Mouse (Mus musculus) heart, postnatal 36 days (tissue): ENCODE data around the gene Ikzf4. TPM values are rescaled to one million over a fixed set of nuclear protein-coding genes. Genes with fewer than 3 reads are reported as not detected.

ENCODE experiments used
- DNase-seq, 2 experiments: peaks; one replicate each; pipeline ENCODE4 v3.0.0; 2021 to 2022
- intact Hi-C: fragments of 180-260 bp; cut with DNase I; formaldehyde crosslinking; loops from one replicate; pipeline ENCODE4 v1.15.1; 2025
- total RNA-seq, 2 experiments: library from RNA; stranded (reverse); gene quantifications; 2 replicates each; pipeline ENCODE4 v1.2.3; 2021

Gene Ikzf4
- total RNA-seq = under 1 TPM; 0.62 to 0.69 TPM

- intact Hi-C loops = no loop called here
- DNase-seq = peak; percentile 42 to 49
Measured at GRCm38 (mm10) chr10:128645111-128646011, at the start of gene Ikzf4. Gene Ikzf4 (minus strand): TSS chr10:128645991.

- intact Hi-C loops = no loop called here
- DNase-seq = no peak
Measured at GRCm38 (mm10) chr10:128695411-128695991, 49.7 kb upstream of the Ikzf4 start.

- intact Hi-C loops = loop anchor here (1.0 to 5.0 kb wide), 3 partner anchors 48 to 122 kb away; partner anchors contain the start of genes Pa2g4 and Rps26
- no peak for DNase-seq
Measured at GRCm38 (mm10) chr10:128674469-128675008, 28.7 kb upstream of the Ikzf4 start.

GRCm38 (mm10) chr10:128673763-128674468 is 28.1 kb upstream of the Ikzf4 start, which contains the start of gene Suox:
Gene Suox (minus strand): TSS chr10:128674073.
- peak; percentile 81 to 87 for DNase-seq

DNA sequence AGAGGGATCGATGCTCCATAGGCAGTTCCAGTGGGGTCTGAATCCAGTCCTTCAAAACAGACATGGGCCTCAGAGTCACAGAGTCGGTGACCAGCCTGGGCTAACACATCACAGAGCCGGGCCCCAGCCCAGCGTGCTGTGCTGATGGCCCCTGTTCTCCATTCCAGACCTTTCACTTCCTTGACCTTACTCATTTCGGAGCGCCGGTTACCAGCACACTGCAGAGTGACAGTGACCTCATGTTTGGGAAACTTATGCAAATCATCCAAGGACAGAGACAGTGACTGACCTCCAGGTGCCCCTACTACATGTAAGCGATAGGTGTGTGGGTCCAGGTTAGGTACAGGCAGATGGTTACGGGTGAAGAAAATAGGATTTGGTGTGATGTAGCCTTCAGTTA is 25.4 kb upstream of the Ikzf4 start:
- DNase-seq = no peak
- intact Hi-C loops = loop anchor here (5.0 kb wide), 2 partner anchors 104 to 119 kb away; partner anchors contain the start of gene Pa2g4

More at GRCm38 (mm10) chr10:128673763-128674468, 28.1 kb upstream of the Ikzf4 start, which contains the start of gene Suox:
- intact Hi-C loops = loop anchor here (1.0 to 5.0 kb wide), 3 partner anchors 48 to 122 kb away; partner anchors contain the start of genes Pa2g4 and Rps26

DNA sequence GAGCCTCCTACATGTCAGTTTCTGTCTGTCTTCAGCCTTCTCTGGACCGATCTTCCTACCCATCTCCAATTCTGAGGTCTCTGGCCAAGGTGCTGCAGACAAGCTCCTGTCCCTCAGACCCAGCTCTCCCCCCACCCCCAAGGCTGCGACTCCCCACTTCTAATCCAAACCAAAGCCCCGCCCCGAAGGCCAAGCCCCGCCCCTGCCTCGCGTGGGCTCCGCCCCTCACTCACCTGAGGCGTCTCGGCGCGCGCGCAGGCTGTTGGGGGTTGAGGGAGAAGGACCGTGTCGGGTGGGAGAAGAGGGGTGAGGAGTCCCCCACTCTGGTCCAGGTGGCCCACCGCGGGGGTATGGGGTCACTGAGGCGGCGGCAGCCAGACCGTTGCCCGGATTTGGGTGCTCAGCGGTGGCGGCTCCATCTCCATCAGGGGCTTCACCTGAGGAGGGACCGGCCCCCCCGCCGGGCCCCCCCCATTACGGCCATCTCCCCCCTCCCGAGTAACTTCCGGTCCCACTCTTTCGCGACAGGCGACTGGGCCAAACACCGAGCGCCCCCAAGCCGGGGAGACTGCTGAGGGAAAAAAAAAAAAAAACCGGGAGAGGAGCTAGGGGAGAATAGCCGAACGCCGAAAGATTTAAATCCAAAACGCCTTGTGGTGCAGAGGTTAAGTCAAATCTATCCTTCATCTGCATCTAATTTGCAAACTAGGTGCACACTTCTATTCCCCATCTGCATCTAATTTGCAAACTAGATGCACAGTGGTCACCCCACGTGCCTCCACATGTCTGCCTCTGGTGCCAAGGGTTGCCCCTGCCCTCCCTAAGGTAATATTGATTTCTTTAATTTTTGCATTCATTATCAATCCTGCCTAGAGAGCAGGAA is 23.2 kb upstream of the Ikzf4 start:
- intact Hi-C loops = no loop called here
- peak in 1 of 2 experiments; percentile 34 for DNase-seq

- no peak for DNase-seq
- intact Hi-C loops = no loop called here
Measured at GRCm38 (mm10) chr10:128665806-128666205, 20.0 kb upstream of the Ikzf4 start.

GRCm38 (mm10) chr10:128665307-128665706 is 19.5 kb upstream of the Ikzf4 start:
- no peak for DNase-seq
- intact Hi-C loops = no loop called here

DNA sequence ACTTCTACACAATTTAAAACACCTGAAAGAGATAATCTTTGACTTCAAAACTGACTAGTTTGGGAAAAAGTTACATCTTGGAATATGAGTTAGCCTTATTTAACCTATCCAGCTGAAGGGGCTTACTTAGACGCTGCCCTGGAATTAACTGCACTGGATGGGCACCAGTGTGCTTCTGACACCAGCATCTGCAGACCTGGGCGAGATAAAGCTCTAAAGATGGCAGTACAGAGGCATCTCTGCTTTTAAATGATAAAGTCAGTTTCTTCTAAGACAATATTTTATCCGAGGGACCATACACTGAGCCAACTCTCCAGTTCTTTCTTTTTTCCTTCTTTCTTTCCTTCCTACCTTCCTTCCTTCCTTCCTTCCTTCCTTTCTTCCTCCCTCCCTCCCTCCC is 19.0 kb upstream of the Ikzf4 start:
- intact Hi-C loops = no loop called here
- no peak for DNase-seq

DNA sequence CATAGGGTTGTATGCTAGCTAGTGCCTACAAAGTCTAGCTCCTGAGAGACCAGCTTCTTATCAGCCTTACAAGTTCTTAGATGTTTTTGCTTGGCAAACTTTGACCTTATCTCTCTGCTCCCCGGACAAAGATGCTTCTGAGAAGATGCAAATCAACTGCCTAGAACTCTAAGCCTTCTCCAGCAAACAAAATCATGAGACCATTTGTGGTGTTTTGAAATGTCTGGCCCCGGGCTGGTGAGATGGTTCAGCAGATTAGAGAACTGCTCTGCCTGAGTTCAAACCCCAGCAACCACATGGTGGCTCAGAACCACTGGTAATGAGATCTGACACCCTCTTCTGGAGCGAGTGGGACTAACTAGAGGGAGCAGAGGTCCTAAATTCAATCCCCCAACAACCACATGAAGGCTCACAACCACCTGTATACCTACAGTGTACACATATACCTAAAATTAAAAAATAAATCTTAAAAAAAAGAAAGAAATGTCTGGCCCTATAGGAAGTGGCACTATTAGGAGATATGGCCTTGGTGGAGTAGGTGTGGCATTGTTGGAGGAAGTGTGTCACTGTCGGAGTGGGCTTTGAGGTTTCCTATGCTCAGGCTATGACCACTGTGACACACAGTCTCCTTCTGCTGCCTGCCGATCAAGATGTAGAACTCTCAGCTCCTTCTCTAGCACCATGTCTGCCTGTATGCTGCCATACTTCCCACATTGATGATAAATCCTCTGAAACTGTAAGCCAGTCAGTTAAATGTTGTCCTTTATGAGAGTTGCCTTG is 17.8 kb upstream of the Ikzf4 start:
- no peak for DNase-seq
- intact Hi-C loops = no loop called here

DNA sequence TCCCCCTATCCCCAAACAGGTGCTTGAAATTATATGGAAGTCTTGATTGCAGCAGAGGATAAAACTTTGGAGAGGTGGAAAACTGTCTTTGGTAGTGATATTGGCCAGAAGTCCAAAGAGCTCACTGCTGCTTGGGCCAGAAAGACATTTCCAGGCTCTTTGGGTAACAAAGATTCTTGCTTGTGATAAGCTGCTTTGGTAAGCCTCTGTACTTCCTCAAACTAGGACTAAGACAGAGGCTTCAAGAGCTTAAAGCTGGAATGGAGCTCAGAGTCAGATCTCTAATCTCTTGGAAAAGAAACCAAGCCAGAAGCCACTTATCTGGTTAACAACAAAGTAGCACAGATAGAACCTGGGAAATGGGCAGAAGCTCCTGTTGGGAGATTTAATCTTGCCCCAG is 16.7 kb upstream of the Ikzf4 start:
- DNase-seq = no peak
- intact Hi-C loops = no loop called here

DNA sequence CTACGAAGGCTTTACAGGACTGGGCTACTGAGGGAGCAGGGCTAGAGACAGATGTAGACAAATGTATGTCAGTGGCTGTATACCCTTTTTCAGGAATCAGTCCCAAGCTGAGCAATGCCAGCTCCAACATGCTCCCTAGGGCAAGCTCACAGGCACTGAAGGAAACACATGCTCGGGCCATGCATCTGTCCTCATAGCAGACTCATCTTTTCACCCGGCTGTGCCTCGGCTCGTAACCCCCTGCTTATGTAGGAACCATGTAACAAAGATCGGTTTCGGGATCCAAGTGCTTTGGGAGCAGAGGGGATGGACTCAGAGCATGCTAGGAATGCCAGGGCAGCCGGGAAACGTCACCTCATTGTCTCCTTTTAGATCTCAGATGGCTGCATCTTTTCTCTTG is 13.7 kb upstream of the Ikzf4 start:
- DNase-seq = no peak
- intact Hi-C loops = no loop called here

DNA sequence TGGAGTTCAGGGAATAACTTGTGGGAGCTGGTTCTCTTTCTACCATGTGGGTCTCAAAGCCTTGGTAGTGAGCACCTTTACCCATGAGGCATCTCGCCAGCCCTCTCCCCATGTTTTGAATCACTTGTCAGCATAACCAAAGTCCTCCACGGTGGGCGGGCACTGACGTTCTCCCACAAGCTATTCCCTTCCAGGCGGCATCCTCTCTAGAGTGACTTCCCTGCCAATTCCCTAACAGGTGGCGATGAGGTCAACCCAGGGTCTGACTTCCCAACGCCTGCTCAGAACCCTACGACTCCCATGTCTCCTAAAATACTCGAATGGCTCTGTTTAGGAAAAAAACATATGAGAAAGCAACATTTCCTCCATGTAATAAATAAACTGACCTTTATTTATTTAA is 12.1 kb upstream of the Ikzf4 start:
- intact Hi-C loops = no loop called here
- DNase-seq = no peak

- DNase-seq = no peak
- intact Hi-C loops = no loop called here
Measured at GRCm38 (mm10) chr10:128656731-128657130, 10.9 kb upstream of the Ikzf4 start.

- intact Hi-C loops = no loop called here
- DNase-seq = no peak
Measured at GRCm38 (mm10) chr10:128655254-128655653, 9.5 kb upstream of the Ikzf4 start.

GRCm38 (mm10) chr10:128653866-128654265 is 8.1 kb upstream of the Ikzf4 start:
- intact Hi-C loops = no loop called here
- DNase-seq = no peak

- intact Hi-C loops = no loop called here
- peak; percentile 15 to 38 for DNase-seq
Measured at GRCm38 (mm10) chr10:128646139-128647089, 623 bp upstream of the Ikzf4 start.

GRCm38 (mm10) chr10:128642749-128643148 is 3.0 kb downstream of the Ikzf4 start:
- intact Hi-C loops = no loop called here
- no peak for DNase-seq
